Mouse (Mus musculus): Measurements from ENCODE around the gene Bmyc.
"Not testable (repeated sequence)": the region's sequence is repeated elsewhere in the genome, so short reads cannot be mapped to it uniquely, and the experiment has no call there.

The Bmyc gene

DNA sequence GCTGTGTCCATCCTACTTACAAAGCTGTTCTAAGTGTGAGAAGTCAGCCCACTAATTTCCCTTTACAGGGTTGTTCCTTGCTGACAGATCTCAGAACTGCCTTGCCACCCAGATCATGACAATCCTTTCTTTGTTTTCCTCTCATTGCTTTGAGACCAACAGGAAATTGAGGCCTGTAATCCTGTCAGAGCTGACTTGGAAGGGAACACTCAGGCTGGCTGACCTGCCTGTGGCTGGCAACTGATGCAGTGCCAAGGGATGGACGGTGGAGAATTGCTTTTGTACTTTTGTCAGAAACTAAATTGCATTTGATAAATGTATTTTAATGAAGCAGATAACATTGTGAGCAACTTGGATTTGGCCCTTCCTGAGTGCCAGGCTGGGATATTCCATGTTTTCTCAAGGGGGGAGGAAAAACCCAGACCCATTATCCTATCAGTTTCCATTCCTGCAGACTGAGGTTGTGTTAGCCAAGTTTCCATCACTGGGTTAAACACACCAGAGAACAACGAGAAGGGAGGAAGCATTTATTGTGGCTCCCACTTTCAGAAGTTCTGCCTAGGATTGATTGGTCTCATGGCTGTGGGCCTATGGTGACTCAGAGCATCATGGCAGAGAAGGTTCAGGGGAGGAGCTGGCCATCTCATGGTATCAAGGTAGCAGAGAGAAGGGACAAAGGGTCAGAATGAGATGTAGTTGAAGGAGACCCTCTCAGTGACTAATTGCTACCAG is 26.8 kb downstream of the Bmyc start:
- DNase-seq (ENCODE audit: low spot score): no peak

DNA sequence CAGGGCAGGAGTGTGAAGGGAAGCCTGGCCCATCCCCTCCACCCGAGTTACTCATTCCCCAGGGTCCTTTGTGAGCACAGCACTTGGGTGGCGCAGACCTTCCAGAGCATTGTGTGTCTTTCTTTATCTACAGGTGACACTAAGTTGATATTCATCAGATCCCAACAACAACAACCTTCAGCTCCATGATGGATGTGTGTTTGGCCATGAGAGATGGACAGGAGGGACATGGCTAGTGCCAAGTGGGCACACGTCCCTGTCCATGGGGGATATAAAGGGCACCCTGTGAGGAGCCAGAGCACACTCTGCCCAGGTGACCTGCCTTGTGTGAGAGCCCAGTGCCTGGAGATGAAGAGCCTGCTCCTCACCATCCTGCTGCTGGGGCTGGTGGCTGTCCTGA is 30.2 kb downstream of the Bmyc start, which contains the start of gene Obp2b:
TSS of gene Obp2b (plus strand) at position 301 of the 400 bp plus-strand sequence.
- DNase-seq (ENCODE audit: low spot score): not testable (repeated sequence)

DNA sequence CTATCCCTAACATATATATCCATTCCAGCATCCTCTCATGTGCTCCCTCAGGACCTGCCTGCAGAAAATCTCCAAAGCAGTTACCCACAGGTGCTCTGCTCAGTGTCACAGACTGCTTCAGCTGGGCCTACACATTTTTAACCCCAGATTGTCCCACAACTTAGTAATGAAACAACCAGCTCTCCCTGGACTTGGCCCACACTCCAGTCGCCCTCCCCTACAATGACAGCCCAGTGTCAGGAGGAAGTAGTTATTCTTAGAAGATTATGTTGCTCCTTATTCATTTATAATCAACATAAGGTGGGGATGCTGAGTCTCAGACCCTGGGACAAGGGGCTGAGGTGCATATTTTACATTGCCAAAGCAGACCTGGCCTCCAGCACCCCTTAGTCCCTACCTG is 35.1 kb downstream of the Bmyc start:
- no peak for DNase-seq (ENCODE audit: low spot score)

DNA sequence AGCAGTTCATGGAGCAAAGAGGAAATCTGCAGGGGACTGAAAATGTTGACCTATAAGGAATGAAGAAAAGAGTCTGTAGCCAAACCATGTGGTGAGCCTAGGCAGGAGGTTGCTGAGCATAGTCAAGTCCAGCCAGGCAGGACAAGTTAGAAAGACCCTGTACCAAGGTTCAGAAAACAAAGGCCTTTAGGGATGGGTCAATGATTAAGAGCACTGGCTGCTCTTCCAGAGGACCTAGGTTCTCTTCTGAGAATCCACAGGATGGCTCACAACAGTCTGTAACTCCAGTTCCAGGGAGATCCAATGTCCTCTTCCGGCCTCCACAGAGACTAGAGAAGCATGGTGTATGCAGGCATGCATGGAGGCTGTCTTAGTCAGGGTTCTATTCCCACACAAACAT is 47.7 kb downstream of the Bmyc start:
- DNase-seq (ENCODE audit: low spot score): no peak
